Mouse (Mus musculus): ENCODE measurements around the gene Htr3b. TPM values are rescaled to one million over a fixed set of nuclear protein-coding genes. Genes with fewer than 3 reads are reported as not detected.
"Not testable (repeated sequence)": the region's sequence is repeated elsewhere in the genome, so short reads cannot be mapped to it uniquely, and the experiment has no call there.

Htr3b gene
- polyA plus RNA-seq, 1 experiment from 2014 or later, result not detected

- H3K4me3 ChIP-seq (ENCODE audit: low read depth, low read length), result peak within 1 kb of the TSS; percentile 81
- H3K27ac ChIP-seq (ENCODE audit: low read length), result peak within 1 kb of the TSS; percentile 88
- H3K27me3 ChIP-seq (ENCODE audit: control insufficient read depth, insufficient read depth, low read depth, low read length), result no peaks in the 10 kb centered on the region
- ATAC-seq, result peak; percentile 89
- no peaks in the 10 kb centered on the region for H3K36me3 ChIP-seq (ENCODE audit: control insufficient read depth, insufficient read depth, low read length)
- H3K9ac ChIP-seq (ENCODE audit: low read depth, low read length), result peak within 1 kb of the TSS; percentile 79
- no peaks in the 10 kb centered on the region for H3K9me3 ChIP-seq (replicated peaks; ENCODE audit: control insufficient read depth, low read length, poor library complexity, severe bottlenecking)
- peaks cover 20% of the 10 kb centered on the region for H3K4me1 ChIP-seq (ENCODE audit: control insufficient read depth, insufficient read depth, low read length)
- WGBS, result under 1% methylated on average over 76 of the region's 94 CpGs
- H3K4me2 ChIP-seq (ENCODE audit: low read length), result peak within 1 kb of the TSS; percentile 74
Measured at GRCm38 (mm10) chr9:48984845-48985707, 20.3 kb upstream of the Htr3b start, which contains the start of gene Usp28. TSS of gene Usp28 (plus strand) at chr9:48985375.

- Histone ChIP-seq H3K9me3 (replicated peaks; ENCODE audit: control insufficient read depth, low read length, poor library complexity, severe bottlenecking) (no peaks in the 10 kb centered on the region), H3K4me3 (ENCODE audit: low read depth, low read length) (peak overlapping the region; percentile 81), H3K4me1 (ENCODE audit: control insufficient read depth, insufficient read depth, low read length) (peaks cover 20% of the 10 kb centered on the region), H3K27ac (ENCODE audit: low read length) (peak overlapping the region; percentile 88), H3K4me2 (ENCODE audit: low read length) (peak overlapping the region; percentile 74), H3K27me3 (ENCODE audit: control insufficient read depth, insufficient read depth, low read depth, low read length) (no peaks in the 10 kb centered on the region), H3K9ac (ENCODE audit: low read depth, low read length) (peak overlapping the region; percentile 75), H3K36me3 (ENCODE audit: control insufficient read depth, insufficient read depth, low read length) (no peaks in the 10 kb centered on the region)
- 28% methylated on average over 8 of the region's 8 CpGs for WGBS
- ATAC-seq, result peak; percentile 26; the same call in 1 of the 2 replicates
Measured at GRCm38 (mm10) chr9:48984320-48984844, 19.6 kb upstream of the Htr3b start.

- not testable (repeated sequence) for H3K4me2 ChIP-seq (ENCODE audit: low read length); H3K9ac ChIP-seq (ENCODE audit: low read depth, low read length); H3K27ac ChIP-seq (ENCODE audit: low read length); ATAC-seq; H3K36me3 ChIP-seq (ENCODE audit: control insufficient read depth, insufficient read depth, low read length); H3K4me3 ChIP-seq (ENCODE audit: low read depth, low read length); H3K9me3 ChIP-seq (replicated peaks; ENCODE audit: control insufficient read depth, low read length, poor library complexity, severe bottlenecking); H3K27me3 ChIP-seq (ENCODE audit: control insufficient read depth, insufficient read depth, low read depth, low read length)
- H3K4me1 ChIP-seq (ENCODE audit: control insufficient read depth, insufficient read depth, low read length), result peaks cover 20% of the 10 kb centered on the region
- WGBS, result 93% methylated on average over 6 of the region's 6 CpGs
Measured at GRCm38 (mm10) chr9:48983801-48984200, 19.0 kb upstream of the Htr3b start.

- no peaks in the 10 kb centered on the region for H3K27me3 ChIP-seq (ENCODE audit: control insufficient read depth, insufficient read depth, low read depth, low read length)
- ATAC-seq, result no peak
- no peak overlapping the region for H3K9ac ChIP-seq (ENCODE audit: low read depth, low read length)
Measured at GRCm38 (mm10) chr9:48981827-48982226, 17.0 kb upstream of the Htr3b start.

GRCm38 (mm10) chr9:48980781-48981180, 16.0 kb upstream of the Htr3b start:
- H3K4me2 ChIP-seq (ENCODE audit: low read length), result no peak overlapping the region
- no peak overlapping the region for H3K9ac ChIP-seq (ENCODE audit: low read depth, low read length)
- no peak overlapping the region for H3K4me3 ChIP-seq (ENCODE audit: low read depth, low read length)
- WGBS, result 89% methylated on average over 3 of the region's 3 CpGs
- no peaks in the 10 kb centered on the region for H3K9me3 ChIP-seq (replicated peaks; ENCODE audit: control insufficient read depth, low read length, poor library complexity, severe bottlenecking)
- H3K36me3 ChIP-seq (ENCODE audit: control insufficient read depth, insufficient read depth, low read length), result no peaks in the 10 kb centered on the region
- 0 out of 2 replicates have a peak, but pooled peaks cover 4% of the 10 kb centered on the region for H3K4me1 ChIP-seq (ENCODE audit: control insufficient read depth, insufficient read depth, low read length)
- no peaks in the 10 kb centered on the region for H3K27me3 ChIP-seq (ENCODE audit: control insufficient read depth, insufficient read depth, low read depth, low read length)
- H3K27ac ChIP-seq (ENCODE audit: low read length), result no peak overlapping the region
- ATAC-seq, result no peak

More at GRCm38 (mm10) chr9:48981827-48982226, 17.0 kb upstream of the Htr3b start:
- no peaks in the 10 kb centered on the region for H3K36me3 ChIP-seq (ENCODE audit: control insufficient read depth, insufficient read depth, low read length)
- H3K9me3 ChIP-seq (replicated peaks; ENCODE audit: control insufficient read depth, low read length, poor library complexity, severe bottlenecking), result no peaks in the 10 kb centered on the region
- H3K27ac ChIP-seq (ENCODE audit: low read length), result no peak overlapping the region
- peaks cover 8% of the 10 kb centered on the region for H3K4me1 ChIP-seq (ENCODE audit: control insufficient read depth, insufficient read depth, low read length)
- no peak overlapping the region for H3K4me2 ChIP-seq (ENCODE audit: low read length)
- no peak overlapping the region for H3K4me3 ChIP-seq (ENCODE audit: low read depth, low read length)

- WGBS, result 83% methylated on average over 5 of the region's 5 CpGs
- Histone ChIP-seq H3K9me3 (replicated peaks; ENCODE audit: control insufficient read depth, low read length, poor library complexity, severe bottlenecking) (no peaks in the 10 kb centered on the region), H3K4me2 (ENCODE audit: low read length) (no peak overlapping the region), H3K9ac (ENCODE audit: low read depth, low read length) (no peak overlapping the region), H3K36me3 (ENCODE audit: control insufficient read depth, insufficient read depth, low read length) (no peaks in the 10 kb centered on the region), H3K4me1 (ENCODE audit: control insufficient read depth, insufficient read depth, low read length) (0 out of 2 replicates have a peak, but pooled peaks cover 4% of the 10 kb centered on the region), H3K4me3 (ENCODE audit: low read depth, low read length) (no peak overlapping the region), H3K27me3 (ENCODE audit: control insufficient read depth, insufficient read depth, low read depth, low read length) (no peaks in the 10 kb centered on the region), H3K27ac (ENCODE audit: low read length) (no peak overlapping the region)
- no peak for ATAC-seq
Measured at GRCm38 (mm10) chr9:48980371-48980770, 15.6 kb upstream of the Htr3b start.

GRCm38 (mm10) chr9:48976661-48977355, 12.0 kb upstream of the Htr3b start:
- no peak for ATAC-seq
- no peak overlapping the region for H3K4me3 ChIP-seq (ENCODE audit: low read depth, low read length)
- H3K27me3 ChIP-seq (ENCODE audit: control insufficient read depth, insufficient read depth, low read depth, low read length), result no peaks in the 10 kb centered on the region
- H3K4me1 ChIP-seq (ENCODE audit: control insufficient read depth, insufficient read depth, low read length), result no peaks in the 10 kb centered on the region
- no peaks in the 10 kb centered on the region for H3K9me3 ChIP-seq (replicated peaks; ENCODE audit: control insufficient read depth, low read length, poor library complexity, severe bottlenecking)
- H3K36me3 ChIP-seq (ENCODE audit: control insufficient read depth, insufficient read depth, low read length), result no peaks in the 10 kb centered on the region
- no peak overlapping the region for H3K4me2 ChIP-seq (ENCODE audit: low read length)
- no peak overlapping the region for H3K9ac ChIP-seq (ENCODE audit: low read depth, low read length)
- 88% methylated on average over 6 of the region's 6 CpGs for WGBS
- no peak overlapping the region for H3K27ac ChIP-seq (ENCODE audit: low read length)

- Histone ChIP-seq H3K36me3 (ENCODE audit: control insufficient read depth, insufficient read depth, low read length) (no peaks in the 10 kb centered on the region), H3K9ac (ENCODE audit: low read depth, low read length) (no peak overlapping the region), H3K9me3 (replicated peaks; ENCODE audit: control insufficient read depth, low read length, poor library complexity, severe bottlenecking) (no peaks in the 10 kb centered on the region), H3K27ac (ENCODE audit: low read length) (no peak overlapping the region), H3K4me2 (ENCODE audit: low read length) (no peak overlapping the region), H3K4me1 (ENCODE audit: control insufficient read depth, insufficient read depth, low read length) (no peaks in the 10 kb centered on the region), H3K27me3 (ENCODE audit: control insufficient read depth, insufficient read depth, low read depth, low read length) (no peaks in the 10 kb centered on the region), H3K4me3 (ENCODE audit: low read depth, low read length) (no peak overlapping the region)
- no peak for ATAC-seq
- 31% methylated on average over 3 of the region's 3 CpGs for WGBS
Measured at GRCm38 (mm10) chr9:48972494-48972893, 7.7 kb upstream of the Htr3b start.

- Histone ChIP-seq H3K4me2 (ENCODE audit: low read length) (no peak overlapping the region), H3K27ac (ENCODE audit: low read length) (no peak overlapping the region), H3K9ac (ENCODE audit: low read depth, low read length) (no peak overlapping the region), H3K27me3 (ENCODE audit: control insufficient read depth, insufficient read depth, low read depth, low read length) (no peaks in the 10 kb centered on the region), H3K4me3 (ENCODE audit: low read depth, low read length) (no peak overlapping the region), H3K36me3 (ENCODE audit: control insufficient read depth, insufficient read depth, low read length) (no peaks in the 10 kb centered on the region), H3K4me1 (ENCODE audit: control insufficient read depth, insufficient read depth, low read length) (peaks cover 8% of the 10 kb centered on the region), H3K9me3 (replicated peaks; ENCODE audit: control insufficient read depth, low read length, poor library complexity, severe bottlenecking) (no peaks in the 10 kb centered on the region)
- no peak for ATAC-seq
- WGBS, result 33% methylated on average over 7 of the region's 7 CpGs
Measured at GRCm38 (mm10) chr9:48962131-48962530, 2.7 kb downstream of the Htr3b start.

Measured in midbrain, embryonic 16.5 days (tissue).